Mouse (Mus musculus): ENCODE results near the gene Mthfd1.

Mthfd1 gene

DNA sequence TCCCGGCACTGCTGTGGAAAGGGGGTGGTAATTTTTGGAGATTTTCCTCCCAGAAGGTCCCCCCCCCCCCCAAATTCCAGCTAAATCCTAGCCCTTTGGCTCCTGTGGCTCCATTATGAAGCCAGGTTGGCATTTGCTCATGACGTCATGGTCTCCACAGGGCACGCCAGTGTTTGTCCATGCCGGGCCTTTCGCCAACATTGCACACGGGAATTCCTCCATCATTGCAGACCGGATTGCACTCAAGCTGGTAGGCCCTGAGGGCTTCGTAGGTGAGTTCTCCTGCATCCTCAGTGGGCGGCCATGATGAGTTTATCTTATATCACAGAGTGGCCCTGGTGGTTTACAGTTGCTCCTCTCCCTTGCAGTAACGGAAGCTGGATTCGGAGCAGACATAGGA, 48.4 kb downstream of the Mthfd1 start:
- no peak for DNase-seq (ENCODE audit: low read depth)

DNA sequence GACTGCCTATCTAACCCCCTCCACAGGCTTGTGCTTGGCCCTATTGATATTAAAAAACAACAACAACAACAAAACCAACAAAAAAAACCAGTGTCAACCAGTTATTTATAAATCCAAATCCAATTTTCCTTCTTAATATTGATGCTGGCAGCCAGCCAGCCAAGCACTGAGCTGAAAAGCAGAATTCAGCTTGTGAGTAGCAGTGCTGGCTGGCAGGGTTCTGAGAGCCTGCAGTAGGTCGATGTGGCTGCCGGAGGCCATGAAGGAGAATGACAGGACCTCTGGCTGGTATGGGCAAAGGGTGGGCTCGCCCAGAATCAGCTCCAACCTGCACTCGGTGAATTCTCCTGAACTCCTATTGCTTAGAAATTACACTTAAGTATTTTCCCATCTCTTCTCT, 49.1 kb downstream of the Mthfd1 start:
- DNase-seq (ENCODE audit: low read depth), result no peak

DNA sequence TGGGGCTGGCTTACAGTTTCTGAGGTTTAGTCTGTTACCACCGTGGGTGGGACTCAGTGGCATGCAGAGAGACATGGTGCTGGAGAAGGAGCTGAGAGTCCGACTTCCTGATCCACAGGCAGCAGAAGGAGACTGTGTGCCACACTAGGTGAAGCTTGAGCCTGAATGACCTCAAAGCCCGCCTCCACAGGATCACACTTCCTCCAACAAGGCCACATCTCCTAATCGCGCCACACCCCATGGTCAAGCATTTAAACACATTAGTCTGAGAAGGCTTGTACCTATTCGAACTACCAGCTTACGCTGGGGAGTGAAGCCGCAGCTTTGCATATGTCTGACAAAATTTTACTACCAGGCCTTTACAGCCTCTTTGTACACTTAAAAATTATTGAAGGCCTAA, 50.0 kb downstream of the Mthfd1 start:
- no peak for DNase-seq (ENCODE audit: low read depth)

DNA sequence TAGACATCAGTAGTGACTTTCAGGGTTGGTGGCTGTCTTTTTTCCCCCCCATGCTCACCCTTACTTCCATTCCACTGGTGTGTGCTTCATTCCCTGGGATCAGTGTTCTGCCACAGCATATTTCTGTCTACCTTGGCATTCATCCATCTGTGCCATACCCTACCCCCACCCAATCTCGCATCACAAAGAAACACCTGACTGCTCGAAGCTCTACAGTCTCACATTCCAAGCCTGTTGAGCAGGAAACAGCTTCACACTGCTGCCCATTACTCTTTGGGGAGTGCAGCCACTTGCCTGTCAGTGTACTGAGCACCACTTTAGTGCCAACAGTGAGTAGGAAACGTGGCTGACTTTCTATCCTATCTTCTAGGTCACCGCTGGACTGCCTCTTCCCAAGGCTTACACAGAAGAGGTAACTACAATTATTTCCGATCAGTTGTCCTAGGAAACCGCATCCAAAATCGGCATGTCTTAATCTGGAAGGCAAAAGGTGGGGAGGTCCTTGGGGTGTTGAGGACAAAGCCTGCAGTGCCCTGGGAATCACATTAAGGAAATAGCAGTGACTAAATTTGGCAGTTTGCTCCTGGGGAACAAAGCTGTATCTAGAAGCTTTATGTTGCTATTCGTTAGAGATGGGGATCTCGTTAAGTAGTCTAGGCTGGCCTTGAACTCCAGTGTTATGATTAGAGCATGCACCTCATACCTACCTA, 51.9 kb downstream of the Mthfd1 start:
- DNase-seq (ENCODE audit: low read depth), result no peak

DNA sequence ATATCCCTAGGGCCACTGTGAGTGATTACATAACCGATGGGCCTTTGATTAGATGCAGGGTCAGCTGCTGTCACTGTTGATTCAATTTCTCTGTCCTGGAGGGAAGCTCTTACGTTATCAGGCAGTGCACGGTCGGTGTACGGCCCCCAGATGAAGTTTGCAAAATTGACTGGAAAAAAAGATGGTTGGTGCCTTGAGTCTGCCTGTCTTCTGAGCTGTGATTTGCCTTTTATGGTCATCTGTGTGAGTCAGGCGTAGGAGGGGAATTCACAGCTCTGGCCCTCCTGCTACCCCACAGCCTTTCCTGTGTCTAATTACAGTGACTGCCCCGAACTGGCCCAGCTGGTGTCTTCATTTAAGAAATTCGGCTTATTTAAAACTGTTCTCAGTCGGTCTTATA, 52.9 kb downstream of the Mthfd1 start:
- no peak for DNase-seq (ENCODE audit: low read depth)

DNA sequence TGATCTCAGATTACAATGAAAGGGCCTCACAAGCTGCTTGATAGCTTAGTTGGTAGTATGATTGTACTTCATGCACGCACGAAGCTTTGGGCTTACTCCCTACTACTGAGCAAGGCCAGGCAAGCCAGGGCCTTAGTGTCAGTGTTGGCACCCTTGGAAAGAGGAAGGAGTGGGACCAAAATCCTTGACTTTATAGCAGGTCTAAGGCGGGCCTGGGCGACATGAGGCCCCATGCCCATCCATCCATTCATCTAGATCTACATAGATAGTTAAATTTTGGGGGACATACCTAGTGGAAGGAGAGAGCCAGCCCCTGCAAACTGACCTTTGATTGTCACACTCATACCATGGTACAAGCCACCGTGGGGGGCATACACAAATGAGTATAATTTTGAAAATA, 53.3 kb downstream of the Mthfd1 start:
- no peak for DNase-seq (ENCODE audit: low read depth)

DNA sequence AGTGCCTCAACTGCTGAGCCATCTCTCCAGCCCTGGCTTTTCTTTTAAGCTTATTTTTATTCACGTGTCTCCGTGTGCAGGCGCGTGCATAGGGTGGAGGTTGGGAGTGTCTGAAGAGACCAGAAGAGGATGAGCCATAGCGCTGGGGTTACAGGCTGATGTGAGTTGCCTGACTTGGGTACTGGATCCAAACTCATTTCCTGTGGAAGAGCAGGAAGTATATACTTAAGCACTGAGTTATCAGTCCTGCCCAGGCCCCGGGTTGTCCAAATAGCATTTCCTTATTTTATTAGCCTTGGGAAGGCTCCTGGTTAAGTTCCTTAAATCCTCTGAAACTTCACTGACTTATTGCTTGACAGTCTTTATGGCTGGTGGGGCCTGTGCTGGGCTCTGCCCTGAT, 54.9 kb downstream of the Mthfd1 start:
- no peak for DNase-seq (ENCODE audit: low read depth)

DNA sequence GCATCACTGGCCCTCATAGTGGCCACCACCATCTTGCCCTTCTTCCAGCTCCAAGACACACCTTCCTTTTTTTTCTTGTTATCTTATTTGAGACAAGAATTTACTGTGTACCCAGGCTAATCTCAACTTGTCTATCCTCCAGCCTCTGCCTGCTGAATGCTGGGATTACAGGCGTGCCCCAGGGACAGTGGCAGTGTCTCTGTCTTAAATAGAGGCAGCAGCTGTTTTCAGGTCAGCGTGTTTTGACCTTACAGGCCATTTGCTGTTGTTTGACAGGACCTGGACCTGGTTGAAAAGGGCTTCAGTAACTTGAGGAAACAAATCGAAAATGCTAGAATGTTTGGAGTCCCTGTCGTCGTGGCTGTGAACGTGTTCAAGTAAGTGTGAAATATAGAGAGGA, 55.5 kb downstream of the Mthfd1 start:
- no peak for DNase-seq (ENCODE audit: low read depth)

DNA sequence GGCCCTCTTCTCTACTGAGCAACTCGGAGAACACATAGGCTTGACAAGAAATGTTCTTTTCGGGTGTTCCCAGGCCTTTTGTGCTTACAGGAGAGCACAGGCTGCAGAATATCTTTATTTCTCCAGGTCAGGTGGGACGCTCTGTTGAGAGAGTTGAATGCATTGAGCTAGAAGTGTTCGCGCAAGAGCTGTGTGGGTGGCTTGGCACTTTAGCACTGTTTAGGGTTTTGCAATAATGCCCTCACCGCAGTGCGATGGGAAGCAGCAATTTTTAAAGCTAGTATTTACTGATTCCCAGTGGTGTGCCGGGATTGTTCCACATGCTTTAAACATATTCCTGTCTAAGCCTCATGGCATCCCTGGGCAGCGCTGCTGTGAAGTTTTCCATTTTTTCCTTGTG, 56.1 kb downstream of the Mthfd1 start:
- no peak for DNase-seq (ENCODE audit: low read depth)

DNA sequence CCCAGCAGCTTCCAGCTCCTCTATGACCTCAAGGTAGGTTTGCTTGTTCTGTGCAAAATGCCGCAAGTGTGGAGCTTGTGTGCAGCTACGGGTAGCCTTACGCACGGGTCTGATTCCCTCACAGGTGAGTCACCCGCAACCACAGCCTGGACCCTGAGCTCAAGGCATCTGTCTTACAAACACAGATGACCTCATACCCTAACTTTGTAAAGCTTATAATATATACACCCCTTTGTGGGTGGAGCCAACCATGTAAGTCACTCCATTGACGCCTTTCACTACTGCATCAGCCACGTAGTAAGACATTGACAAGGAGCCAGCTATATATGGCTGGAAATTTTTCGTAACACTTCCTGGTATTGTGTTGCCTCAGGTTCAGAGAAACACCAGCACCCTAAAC, 56.9 kb downstream of the Mthfd1 start:
- DNase-seq (ENCODE audit: low read depth), result no peak

DNA sequence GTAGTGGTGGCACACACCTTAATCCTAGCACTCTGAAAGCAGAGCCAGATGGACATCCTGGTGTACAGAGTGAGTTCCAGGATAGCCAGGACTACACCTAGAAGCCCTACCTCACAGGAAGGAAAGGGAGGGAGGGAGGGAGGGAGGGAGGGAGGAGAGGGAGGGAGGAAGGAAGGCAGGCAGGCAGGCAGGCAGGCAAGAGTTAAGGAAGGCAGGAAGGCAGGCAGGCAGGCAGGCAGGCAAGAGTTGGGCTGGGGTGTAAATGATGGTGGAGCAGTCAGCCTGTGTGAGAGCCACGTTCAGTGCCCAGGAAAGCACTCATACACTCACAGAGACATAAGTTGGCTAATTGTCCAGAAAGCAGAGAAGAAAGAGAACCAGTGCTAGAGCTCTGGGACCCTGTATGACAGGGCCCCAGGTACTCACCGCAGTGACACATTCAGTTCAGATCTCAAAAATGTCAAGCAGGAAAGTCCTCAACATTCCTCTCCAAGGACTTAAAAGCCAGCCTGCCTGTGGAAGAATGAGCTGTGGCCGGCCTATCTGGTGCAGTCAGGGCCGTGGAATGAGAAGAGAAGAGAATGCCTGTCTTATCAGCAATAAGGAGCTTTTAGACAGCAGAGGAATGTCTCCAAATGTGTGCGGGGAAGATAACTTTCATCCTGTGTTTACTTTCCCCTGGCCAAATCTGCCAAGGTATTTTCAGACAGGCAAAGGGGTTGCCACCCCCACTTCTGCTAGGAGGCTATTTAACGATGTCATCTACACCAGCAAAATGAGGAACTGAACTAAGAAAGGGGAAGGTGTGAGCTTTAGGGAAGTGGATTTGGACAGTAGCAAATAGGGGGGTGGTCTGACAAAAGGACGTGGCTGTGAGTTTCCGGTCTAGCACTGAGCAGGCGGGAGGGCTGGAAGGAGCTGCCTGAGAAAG, 63.4 kb downstream of the Mthfd1 start:
- DNase-seq (ENCODE audit: low read depth), result peak; percentile 67

DNA sequence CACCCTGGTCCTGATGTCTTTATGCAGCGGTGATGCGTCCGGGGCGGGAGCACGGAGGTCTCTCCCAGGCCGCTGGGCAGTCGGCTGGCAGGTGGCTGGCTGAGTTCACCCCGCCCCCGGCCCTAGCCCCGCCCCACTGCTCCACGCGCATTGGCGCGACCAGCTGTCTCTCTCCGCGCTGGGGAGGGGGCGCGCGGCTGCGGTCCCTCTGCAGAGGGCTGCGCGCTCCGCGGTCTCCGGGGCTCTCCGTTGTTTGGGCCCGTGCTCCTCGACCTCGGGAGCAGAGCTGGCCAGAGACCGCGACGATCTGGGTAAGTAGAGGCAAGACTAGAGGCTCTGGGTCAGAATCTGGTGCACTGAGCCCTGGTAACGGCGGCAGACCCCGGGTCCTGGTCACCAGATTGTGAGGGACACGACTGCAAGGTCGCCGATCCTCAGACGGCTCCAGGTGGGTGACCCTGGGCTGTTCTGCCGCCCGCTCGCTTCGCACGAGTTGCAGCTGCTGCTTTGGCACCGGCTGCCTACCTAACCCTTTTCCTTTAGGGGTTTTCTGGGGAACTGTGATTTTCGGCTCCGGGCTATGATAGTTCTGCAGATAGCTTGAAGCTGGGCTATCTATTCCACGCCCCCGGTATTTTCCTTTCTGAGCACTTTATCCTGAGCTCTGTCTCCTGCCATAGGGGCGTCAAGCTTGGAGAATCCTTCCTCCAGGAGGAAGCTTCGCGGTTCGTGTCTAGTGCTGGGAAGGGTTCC, 69.8 kb downstream of the Mthfd1 start, which contains the start of gene Akap5:
TSS of gene Akap5 (plus strand) at position 213 of the 753 bp plus-strand sequence.
- DNase-seq (ENCODE audit: low read depth), result peak; percentile 29

DNA sequence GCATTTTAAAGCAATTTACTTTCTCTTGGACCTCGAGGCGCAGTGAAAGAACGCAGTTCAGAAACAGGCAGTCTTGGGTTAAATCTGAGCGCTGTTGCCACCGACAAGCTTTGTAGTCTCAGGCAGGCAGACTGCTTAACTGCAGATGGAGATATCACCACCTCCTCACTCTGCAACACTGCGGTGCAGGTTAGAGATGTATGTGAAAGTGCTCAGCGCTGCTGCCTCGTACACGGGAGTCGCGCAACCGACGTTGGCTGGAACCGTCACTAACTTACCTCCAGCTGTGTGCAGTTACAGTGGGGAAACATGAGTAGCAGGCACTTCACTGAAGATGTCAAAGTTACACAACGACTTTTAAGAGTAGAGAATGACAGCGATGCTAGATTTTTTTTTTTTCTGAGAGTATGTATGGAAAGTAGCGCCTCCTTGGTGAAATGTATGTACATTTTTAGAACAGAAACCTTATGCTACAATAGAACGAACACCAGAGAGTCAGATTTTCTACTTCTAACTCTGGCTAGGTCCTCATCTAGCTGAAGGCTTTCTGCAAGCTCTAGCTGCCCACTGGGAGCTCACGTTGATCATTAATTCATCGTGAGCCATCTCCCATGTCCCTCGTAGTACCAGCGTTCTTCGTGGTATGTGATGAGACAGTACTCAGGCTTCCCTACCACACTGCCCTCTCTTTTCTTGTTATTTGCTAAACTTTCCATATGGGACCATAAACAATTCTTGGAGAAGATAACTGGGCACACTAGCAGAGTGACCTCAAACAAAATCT, 71.5 kb downstream of the Mthfd1 start:
- no peak for DNase-seq (ENCODE audit: low read depth)

DNA sequence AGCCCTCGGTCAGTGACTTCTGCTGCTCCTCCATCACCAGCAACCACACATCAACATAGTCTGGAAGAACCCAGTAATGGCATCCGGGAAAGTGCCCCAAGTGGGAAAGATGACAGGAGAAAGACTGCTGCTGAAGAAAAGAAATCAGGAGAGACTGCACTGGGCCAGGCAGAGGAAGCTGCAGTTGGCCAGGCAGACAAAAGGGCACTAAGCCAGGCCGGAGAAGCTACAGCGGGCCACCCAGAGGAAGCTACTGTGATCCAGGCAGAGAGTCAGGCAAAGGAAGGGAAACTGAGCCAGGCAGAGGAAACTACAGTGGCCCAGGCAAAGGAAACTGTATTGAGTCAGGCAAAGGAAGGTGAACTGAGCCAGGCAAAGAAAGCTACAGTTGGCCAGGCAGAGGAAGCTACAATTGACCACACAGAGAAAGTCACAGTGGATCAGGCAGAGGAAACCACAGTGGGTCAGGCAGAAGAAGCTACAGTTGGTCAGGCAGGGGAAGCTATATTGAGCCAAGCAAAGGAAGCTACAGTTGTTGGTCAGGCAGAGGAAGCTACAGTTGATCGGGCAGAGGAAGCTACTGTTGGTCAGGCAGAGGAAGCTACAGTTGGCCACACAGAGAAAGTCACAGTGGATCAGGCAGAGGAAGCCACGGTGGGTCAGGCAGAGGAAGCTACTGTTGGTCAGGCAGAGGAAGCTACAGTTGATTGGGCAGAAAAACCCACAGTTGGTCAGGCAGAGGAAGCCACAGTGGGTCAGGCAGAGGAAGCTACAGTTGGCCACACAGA, 73.7 kb downstream of the Mthfd1 start:
- DNase-seq (ENCODE audit: low read depth), result no peak

DNA sequence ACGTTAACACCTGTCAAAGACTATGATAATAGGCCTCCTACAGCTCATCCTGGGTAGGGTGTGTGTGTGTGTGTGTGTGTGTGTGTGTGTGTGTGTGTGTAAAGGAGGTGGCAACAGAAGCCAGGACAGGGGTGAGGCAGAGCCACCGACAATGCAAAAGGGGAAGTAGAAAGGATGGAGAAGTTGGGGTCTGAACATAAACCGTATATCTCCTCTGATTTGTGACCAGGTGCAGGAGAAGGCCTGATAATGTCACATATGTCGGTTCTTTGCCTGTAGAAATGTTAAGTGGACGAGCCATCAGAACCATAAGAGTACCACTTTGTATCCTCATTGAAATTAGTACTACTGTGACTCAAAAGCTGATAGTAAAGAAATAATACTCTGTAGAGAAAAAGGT, 78.6 kb downstream of the Mthfd1 start:
- no peak for DNase-seq (ENCODE audit: low read depth)

DNA sequence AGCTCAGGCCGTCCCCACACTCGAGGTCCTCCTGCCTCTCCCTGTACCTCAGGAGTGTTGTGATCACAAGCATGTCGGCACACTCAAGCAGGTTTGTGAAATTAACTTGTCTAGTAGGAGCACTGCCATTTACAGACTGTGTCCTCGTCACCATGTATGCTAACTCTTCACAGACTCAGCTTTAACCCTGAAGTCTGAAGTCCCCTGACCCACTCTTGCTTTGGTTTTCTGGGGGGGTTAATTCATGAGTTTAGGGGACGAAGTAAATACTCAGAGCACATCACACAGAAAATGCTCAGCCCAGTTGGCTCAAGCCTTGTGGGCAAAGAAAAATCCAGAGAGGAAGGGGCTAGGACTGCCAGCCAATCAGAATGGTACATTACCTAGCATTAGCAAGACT, 80.5 kb downstream of the Mthfd1 start:
- DNase-seq (ENCODE audit: low read depth), result no peak

DNA sequence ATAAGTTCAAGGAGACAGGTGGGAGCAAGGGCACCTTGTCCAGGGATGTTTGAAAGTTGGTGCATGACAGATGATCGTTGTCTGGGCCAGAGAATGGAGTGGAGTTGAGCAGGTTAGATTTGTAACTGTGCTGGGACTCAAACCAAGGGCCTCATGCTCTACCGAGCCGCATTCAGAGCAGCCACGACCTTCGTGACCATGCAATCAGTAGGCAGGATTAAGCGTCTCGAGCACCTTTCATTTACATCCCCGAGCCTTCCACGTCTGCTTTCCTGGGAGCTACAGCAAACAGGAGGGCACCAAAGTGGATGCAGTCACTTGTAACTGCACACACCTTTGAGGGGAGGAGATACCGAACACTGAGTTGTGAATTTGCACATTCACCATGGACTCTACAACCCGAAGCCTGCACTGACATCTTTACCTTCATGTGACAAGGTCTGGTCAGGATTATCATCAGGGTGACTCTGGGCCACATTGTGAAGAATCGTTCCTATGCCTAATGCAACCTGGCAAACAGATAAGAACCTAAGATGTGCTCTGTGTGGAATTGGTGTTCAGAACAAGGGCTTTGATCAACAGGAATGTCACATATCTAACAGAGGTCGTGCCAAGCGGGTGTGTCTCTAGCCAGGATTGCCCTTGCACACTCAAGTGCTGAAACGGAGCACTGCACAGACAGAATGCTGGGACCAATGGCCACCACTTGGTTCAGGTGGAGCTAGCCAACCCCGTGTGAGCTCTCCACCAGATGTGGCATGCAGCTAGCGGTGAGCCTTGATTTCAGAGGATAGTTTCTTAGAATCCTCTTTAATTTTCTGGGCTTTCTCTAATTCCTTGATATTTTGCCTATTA, 81.2 kb downstream of the Mthfd1 start:
- DNase-seq (ENCODE audit: low read depth), result no peak

DNA sequence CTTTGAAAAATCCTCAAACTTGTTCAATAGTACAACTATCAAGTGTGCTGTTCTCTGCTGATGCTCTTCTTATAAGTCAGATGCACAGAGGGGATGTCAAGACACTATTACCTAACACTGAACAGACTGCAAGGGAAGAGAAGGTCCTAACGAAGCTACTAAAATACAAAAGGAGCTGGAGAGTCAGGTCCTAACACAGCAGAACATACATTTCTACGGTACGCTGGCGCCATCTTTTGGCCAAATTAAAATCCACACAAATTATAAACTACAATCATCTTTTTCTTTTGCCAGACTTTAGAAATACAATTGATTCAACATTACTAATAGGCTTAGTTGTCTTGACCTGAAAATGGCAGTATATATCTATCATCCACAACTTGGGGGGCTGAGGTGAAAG, 86.0 kb downstream of the Mthfd1 start:
- DNase-seq (ENCODE audit: low read depth), result peak; percentile 67

DNA sequence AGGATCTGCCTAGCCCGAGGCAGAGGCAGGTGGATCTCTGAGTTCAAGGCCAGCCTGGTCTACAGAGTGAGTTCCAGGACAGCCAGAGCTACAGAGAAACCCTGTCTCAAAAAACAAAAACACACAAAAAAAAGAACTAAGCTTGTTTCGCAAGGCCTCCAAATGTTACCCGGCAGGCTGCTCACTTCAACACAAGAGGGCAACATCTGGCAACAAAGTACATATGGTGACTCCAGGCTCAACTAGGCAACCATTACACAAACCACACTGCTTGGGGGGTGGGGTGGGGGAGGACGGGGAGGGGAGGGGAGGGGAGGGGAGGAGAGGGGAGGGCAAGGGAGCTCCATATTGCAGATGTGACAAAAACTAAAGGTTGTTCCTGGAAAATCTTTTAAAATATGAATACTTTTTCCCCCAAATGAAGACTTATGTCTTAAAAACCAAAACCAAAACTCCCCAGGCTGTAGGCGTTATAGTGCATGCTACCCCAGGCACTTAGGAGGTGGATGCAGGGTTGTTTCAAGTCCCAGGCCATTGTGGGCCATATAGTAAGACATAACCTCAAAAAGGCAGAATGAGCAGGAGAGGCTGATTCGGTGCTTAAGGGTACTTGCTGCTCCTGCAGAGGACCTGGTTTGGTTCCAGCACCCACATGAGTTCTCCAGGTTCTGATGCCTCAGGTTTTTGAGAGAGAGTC, 90.8 kb downstream of the Mthfd1 start:
- no peak for DNase-seq (ENCODE audit: low read depth)
